Mouse (Mus musculus) myocyte (in vitro differentiated cells): Measurements from ENCODE around the gene Wtip. TPM values are rescaled to one million over a fixed set of nuclear protein-coding genes. Genes with fewer than 3 reads are reported as not detected.

Experiments
- H3K27me3 ChIP-seq: one replicate; pipeline ENCODE4 v1.6.1; 2011; ENCODE audit not compliant: control insufficient read depth, insufficient read depth, insufficient read length
- H3K36me3 ChIP-seq: one replicate; pipeline ENCODE4 v1.6.1; 2011; ENCODE audit not compliant: control insufficient read depth, insufficient read depth
- H3K4me2 ChIP-seq: one replicate; pipeline ENCODE4 v1.6.1; 2011; ENCODE audit warnings: low read depth, control low read depth
- H3K4me3 ChIP-seq: one replicate; pipeline ENCODE4 v1.5.1; 2011; ENCODE audit warnings: mild to moderate bottlenecking, control low read depth, moderate library complexity
- H3K79me2 ChIP-seq: one replicate; pipeline ENCODE4 v1.6.1; 2011; ENCODE audit not compliant: control insufficient read depth, insufficient read depth
- H3ac ChIP-seq: one replicate; pipeline ENCODE4 v1.6.1; 2011; ENCODE audit not compliant: control insufficient read depth, insufficient read length
- CEBPB ChIP-seq: IDR thresholded peaks from 2 replicates; pipeline ENCODE4 v1.6.1; 2011; ENCODE audit warnings: mild to moderate bottlenecking, moderate library complexity; ENCODE audit not compliant: poor library complexity, insufficient read depth, severe bottlenecking
- E2F4 ChIP-seq: IDR thresholded peaks from one replicate; pipeline ENCODE4 v1.6.1; 2011; ENCODE audit warnings: mild to moderate bottlenecking, control low read depth, moderate library complexity; ENCODE audit not compliant: insufficient read depth
- MAX ChIP-seq: IDR thresholded peaks from one replicate; pipeline ENCODE4 v1.6.1; 2011; ENCODE audit warnings: low read depth, mild to moderate bottlenecking, control low read depth
- MYOD1 ChIP-seq, 3 experiments: IDR thresholded peaks; one replicate each; pipeline ENCODE4 v1.6.1; 2011; ENCODE audit warnings: control low read depth in 2 of 3, low read depth in 2 of 3, mild to moderate bottlenecking in 2 of 3, moderate library complexity in 1 of 3; ENCODE audit not compliant: insufficient read length in 2 of 3, control insufficient read depth in 1 of 3
- MYOG ChIP-seq, 3 experiments: IDR thresholded peaks; one replicate each; pipeline ENCODE4 v1.6.1; 2011; ENCODE audit warnings: control low read depth in 2 of 3, low read depth in 2 of 3, mild to moderate bottlenecking in 2 of 3; ENCODE audit not compliant: insufficient read length in 2 of 3, control insufficient read depth in 1 of 3, insufficient read depth in 1 of 3
- POLR2A ChIP-seq: IDR thresholded peaks from one replicate; pipeline ENCODE4 v1.6.1; 2011; ENCODE audit warnings: low read depth, mild to moderate bottlenecking, control low read depth, moderate library complexity; ENCODE audit not compliant: insufficient read length
- POLR2AphosphoS2 ChIP-seq: IDR thresholded peaks from one replicate; pipeline ENCODE4 v1.6.1; 2011; ENCODE audit warnings: low read depth, control low read depth; ENCODE audit not compliant: insufficient read length
- REST ChIP-seq: IDR thresholded peaks from one replicate; pipeline ENCODE4 v1.6.1; 2011; ENCODE audit warnings: mild to moderate bottlenecking, control low read depth, moderate library complexity; ENCODE audit not compliant: insufficient read depth, insufficient read length
- SRF ChIP-seq: IDR thresholded peaks from one replicate; pipeline ENCODE4 v1.6.1; 2011; ENCODE audit warnings: low read depth; ENCODE audit not compliant: control insufficient read depth, insufficient read length
- TCF12 ChIP-seq: IDR thresholded peaks from one replicate; pipeline ENCODE4 v1.6.1; 2011; ENCODE audit warnings: mild to moderate bottlenecking, control low read depth; ENCODE audit not compliant: poor library complexity, insufficient read depth, severe bottlenecking
- TCF3 ChIP-seq: IDR thresholded peaks from one replicate; pipeline ENCODE4 v1.6.1; 2011; ENCODE audit warnings: low read depth, control low read depth; ENCODE audit not compliant: insufficient read length
- USF1 ChIP-seq: IDR thresholded peaks from one replicate; pipeline ENCODE4 v1.6.1; 2011; ENCODE audit warnings: low read depth, mild to moderate bottlenecking, control low read depth, moderate library complexity
- polyA plus RNA-seq: library from polyadenylated mRNA; unstranded; fragments of >200 nt; fragmentation: generic; extraction: Trizol; gene quantifications from one replicate; pipeline ENCODE4 v1.2.1, GENCODE M21; 2012; ENCODE audit warnings: missing spikeins

Gene Wtip
- polyA plus RNA-seq, 1 experiment = 22.1 TPM

GRCm38 (mm10) chr7:34157994-34158393 lies 24.9 kb upstream of the Wtip start:
- peaks cover 69% of the 10 kb centered on the region for H3K36me3 ChIP-seq
- no peaks in the 10 kb centered on the region for H3K27me3 ChIP-seq
- TF ChIP-seq MYOD1 (IDR thresholded peaks at IDR 0.05; ENCODE audit: control insufficient read depth in 1 of 3, insufficient read length in 2 of 3, low read depth in 2 of 3) (no peak), CEBPB (0 out of 2 replicates have a peak, but pooled peaks have one; percentile 44), MYOG (IDR thresholded peaks at IDR 0.05; ENCODE audit: control insufficient read depth in 1 of 3, insufficient read depth in 1 of 3, insufficient read length in 2 of 3, low read depth in 2 of 3) (peak in 1 of 3 experiments; percentile 33)
- peak overlapping the region; percentile 46 for H3K4me2 ChIP-seq
- no peak overlapping the region for H3K4me3 ChIP-seq
- H3K79me2 ChIP-seq = no peaks in the 10 kb centered on the region
- no peak overlapping the region for H3ac ChIP-seq

DNA sequence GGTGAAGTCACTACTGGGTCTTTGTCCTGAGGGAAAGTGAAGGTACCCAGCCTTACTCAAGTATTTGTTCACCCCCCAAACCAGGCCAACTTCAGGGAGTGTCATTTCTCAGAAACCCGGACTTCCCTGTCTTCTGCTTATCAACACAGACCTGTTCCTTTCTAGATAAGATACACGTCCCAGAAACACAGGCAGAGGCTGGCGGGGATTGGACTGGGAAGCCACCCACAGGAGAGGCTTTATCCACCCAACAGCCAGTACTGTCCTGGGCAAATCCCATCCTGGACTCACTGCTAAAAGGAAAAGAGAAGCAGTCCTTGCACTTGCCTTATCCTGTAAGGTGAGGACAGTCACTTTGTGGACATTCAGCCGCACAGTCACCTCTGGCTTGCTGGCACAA lies 14.1 kb upstream of the Wtip start:
- Histone ChIP-seq H3K27me3 (no peaks in the 10 kb centered on the region), H3K36me3 (peaks cover 61% of the 10 kb centered on the region), H3K79me2 (peaks cover 5% of the 10 kb centered on the region), H3K4me3 (no peak overlapping the region), H3K4me2 (no peak overlapping the region), H3ac (no peak overlapping the region)
- TF ChIP-seq MAX = no peak
- TF ChIP-seq USF1 = no peak
- TF ChIP-seq POLR2A = no peak
- no peak for TF ChIP-seq SRF
- TF ChIP-seq POLR2AphosphoS2 = no peak
- TF ChIP-seq TCF12 = no peak
- no peak for TF ChIP-seq MYOG (IDR thresholded peaks at IDR 0.05; ENCODE audit: control insufficient read depth in 1 of 3, insufficient read depth in 1 of 3, insufficient read length in 2 of 3, low read depth in 2 of 3)
- no peak for TF ChIP-seq MYOD1 (IDR thresholded peaks at IDR 0.05; ENCODE audit: control insufficient read depth in 1 of 3, insufficient read length in 2 of 3, low read depth in 2 of 3)

DNA sequence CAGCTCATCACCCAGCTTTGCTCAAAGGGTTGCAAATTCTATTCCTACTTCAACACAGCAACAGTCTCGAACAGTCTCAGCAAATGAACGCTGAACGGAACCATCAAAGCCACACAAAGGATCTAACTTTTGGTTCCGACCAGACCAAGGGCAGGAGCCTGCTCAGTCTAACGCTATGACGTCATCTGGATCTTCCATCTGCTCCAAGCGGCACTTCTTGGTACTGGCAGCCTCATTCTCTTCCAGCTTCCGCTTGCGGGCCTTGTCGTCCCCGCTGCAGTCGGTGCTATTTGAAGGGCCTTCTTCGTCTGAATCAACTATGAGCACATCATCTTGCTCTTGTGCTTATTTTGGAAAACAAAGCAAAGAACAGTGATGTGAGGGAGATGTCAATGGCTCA lies 8.1 kb upstream of the Wtip start:
- Histone ChIP-seq H3K4me2 (no peak overlapping the region), H3ac (no peak overlapping the region), H3K36me3 (peaks cover 40% of the 10 kb centered on the region), H3K27me3 (no peaks in the 10 kb centered on the region), H3K4me3 (no peak overlapping the region), H3K79me2 (no peaks in the 10 kb centered on the region)
- TF ChIP-seq MYOG (IDR thresholded peaks at IDR 0.05; ENCODE audit: control insufficient read depth in 1 of 3, insufficient read depth in 1 of 3, insufficient read length in 2 of 3, low read depth in 2 of 3) = no peak
- no peak for TF ChIP-seq MYOD1 (IDR thresholded peaks at IDR 0.05; ENCODE audit: control insufficient read depth in 1 of 3, insufficient read length in 2 of 3, low read depth in 2 of 3)
- no peak for TF ChIP-seq MAX
- TF ChIP-seq E2F4 = no peak
- no peak for TF ChIP-seq POLR2AphosphoS2
- TF ChIP-seq USF1 = no peak
- no peak for TF ChIP-seq CEBPB
- no peak for TF ChIP-seq REST
- TF ChIP-seq TCF3 = no peak
- TF ChIP-seq POLR2A = no peak
- no peak for TF ChIP-seq TCF12
- TF ChIP-seq SRF = no peak

DNA sequence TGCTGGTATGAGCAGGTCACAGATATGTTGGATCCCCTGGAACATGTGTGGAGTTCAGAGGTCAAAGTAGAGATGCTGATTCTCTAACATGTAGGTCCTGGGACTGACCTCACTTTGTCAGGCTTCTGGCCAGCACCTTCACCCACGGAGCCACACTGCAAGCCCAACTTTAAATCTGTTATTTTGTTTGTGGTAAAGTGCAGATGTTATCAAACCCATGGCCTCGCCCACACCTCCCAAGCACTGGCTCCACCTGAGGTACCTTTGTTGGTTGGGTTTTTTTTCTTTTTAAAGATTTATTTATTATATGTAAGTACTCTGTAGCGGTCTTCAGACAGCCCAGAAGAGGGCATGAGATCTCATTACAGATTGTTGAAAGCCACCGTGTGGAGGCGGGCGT lies 6.4 kb upstream of the Wtip start:
- no peak overlapping the region for H3ac ChIP-seq
- no peak overlapping the region for H3K4me2 ChIP-seq
- H3K36me3 ChIP-seq = peaks cover 25% of the 10 kb centered on the region
- H3K79me2 ChIP-seq = no peaks in the 10 kb centered on the region
- TF ChIP-seq CEBPB (no peak), MYOG (IDR thresholded peaks at IDR 0.05; ENCODE audit: control insufficient read depth in 1 of 3, insufficient read depth in 1 of 3, insufficient read length in 2 of 3, low read depth in 2 of 3) (no peak), POLR2AphosphoS2 (no peak), MYOD1 (IDR thresholded peaks at IDR 0.05; ENCODE audit: control insufficient read depth in 1 of 3, insufficient read length in 2 of 3, low read depth in 2 of 3) (no peak), TCF12 (no peak), POLR2A (no peak), E2F4 (no peak), MAX (no peak), TCF3 (no peak), REST (no peak), USF1 (no peak), SRF (no peak)
- H3K27me3 ChIP-seq = no peaks in the 10 kb centered on the region
- H3K4me3 ChIP-seq = no peak overlapping the region

DNA sequence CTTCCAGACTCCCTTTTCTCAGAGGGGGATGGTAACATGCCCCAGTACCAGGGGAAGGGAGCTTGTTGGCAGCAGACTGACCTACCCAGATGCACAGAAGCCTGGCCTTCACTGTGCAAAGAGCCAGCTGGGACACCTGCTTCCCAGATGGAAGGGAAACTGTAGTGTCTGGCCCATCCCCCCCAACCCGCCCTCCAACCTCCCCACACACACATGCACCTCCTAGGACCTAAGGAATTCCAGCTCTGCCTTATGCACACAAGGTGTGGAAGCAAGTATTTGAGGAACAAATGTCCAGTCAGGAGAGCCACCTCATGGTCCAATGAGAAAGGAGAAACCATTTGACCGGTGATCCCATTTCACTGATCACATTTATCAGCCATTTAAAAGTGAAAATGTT lies 1.3 kb upstream of the Wtip start:
- no peaks in the 10 kb centered on the region for H3K36me3 ChIP-seq
- TF ChIP-seq CEBPB (no peak), POLR2AphosphoS2 (no peak), USF1 (no peak)
- H3K4me2 ChIP-seq = no peak overlapping the region

More for the DNA sequence above, 1.3 kb upstream of the Wtip start:
- Histone ChIP-seq H3K27me3 (peaks cover 4% of the 10 kb centered on the region), H3K4me3 (no peak overlapping the region), H3K79me2 (peaks cover 12% of the 10 kb centered on the region), H3ac (no peak overlapping the region)
